Mouse (Mus musculus): ENCODE measurements around the gene Robo1. TPM values are rescaled to one million over a fixed set of nuclear protein-coding genes. Genes with fewer than 3 reads are reported as not detected.

Robo1 gene
- polyA plus RNA-seq, 1 experiment from 2014 or later, result 30.1 TPM

- Histone ChIP-seq H3K36me3 (no peaks in the 10 kb centered on the region; the same call in 1 of the 2 replicates), H3K4me2 (peak overlapping the region; percentile 75), H3K27me3 (replicated peaks) (no peaks in the 10 kb centered on the region), H3K9me3 (replicated peaks) (no peaks in the 10 kb centered on the region), H3K4me3 (peak overlapping the region; percentile 66), H3K9ac (peak overlapping the region; percentile 72), H3K4me1 (replicated peaks) (peaks cover 13% of the 10 kb centered on the region; the same call in 1 of the 2 replicates), H3K27ac (ENCODE audit: poor library complexity, severe bottlenecking) (peak overlapping the region; percentile 85)
- under 1% methylated on average over 26 of the region's 26 CpGs for WGBS
- peak; percentile 79 for ATAC-seq (ENCODE audit: insufficient number of reproducible peaks, low FRiP score)
These were observed 354.8 kb downstream of the Robo1 start for GRCm38 (mm10) chr16:72662837-72663350.

GRCm38 (mm10) chr16:72663351-72664232 lies 355.5 kb downstream of the Robo1 start:
- Histone ChIP-seq H3K4me3 (peak overlapping the region; percentile 66), H3K9me3 (replicated peaks) (no peaks in the 10 kb centered on the region), H3K27me3 (replicated peaks) (no peaks in the 10 kb centered on the region), H3K4me2 (peak overlapping the region; percentile 75), H3K27ac (ENCODE audit: poor library complexity, severe bottlenecking) (peak overlapping the region; percentile 85), H3K9ac (peak overlapping the region; percentile 72), H3K36me3 (no peaks in the 10 kb centered on the region; the same call in 1 of the 2 replicates), H3K4me1 (replicated peaks) (peaks cover 13% of the 10 kb centered on the region; the same call in 1 of the 2 replicates)
- under 1% methylated on average over 55 of the region's 55 CpGs for WGBS
- ATAC-seq (ENCODE audit: insufficient number of reproducible peaks, low FRiP score), result peak; percentile 84

- ATAC-seq (ENCODE audit: insufficient number of reproducible peaks, low FRiP score), result peak; percentile 40; the same call in 1 of the 2 replicates
- WGBS, result under 1% methylated on average over 12 of the region's 12 CpGs
These were observed 356.1 kb downstream of the Robo1 start for GRCm38 (mm10) chr16:72664233-72664613.

GRCm38 (mm10) chr16:72664806-72665205 lies 356.7 kb downstream of the Robo1 start:
- WGBS, result 35% methylated on average over 4 of the region's 4 CpGs

More at GRCm38 (mm10) chr16:72664233-72664613, 356.1 kb downstream of the Robo1 start:
- no peaks in the 10 kb centered on the region; the same call in 1 of the 2 replicates for H3K36me3 ChIP-seq
- H3K9me3 ChIP-seq (replicated peaks), result no peaks in the 10 kb centered on the region
- H3K4me2 ChIP-seq, result peak overlapping the region; percentile 75
- peaks cover 13% of the 10 kb centered on the region; the same call in 1 of the 2 replicates for H3K4me1 ChIP-seq (replicated peaks)
- no peaks in the 10 kb centered on the region for H3K27me3 ChIP-seq (replicated peaks)
- peak overlapping the region; percentile 66 for H3K4me3 ChIP-seq
- peak overlapping the region; percentile 72 for H3K9ac ChIP-seq
- H3K27ac ChIP-seq (ENCODE audit: poor library complexity, severe bottlenecking), result peak overlapping the region; percentile 85; the same call in 1 of the 2 replicates

GRCm38 (mm10) chr16:72665454-72665853 lies 357.3 kb downstream of the Robo1 start:
- no peak for ATAC-seq (ENCODE audit: insufficient number of reproducible peaks, low FRiP score)
- Histone ChIP-seq H3K27me3 (replicated peaks) (no peaks in the 10 kb centered on the region), H3K36me3 (no peaks in the 10 kb centered on the region; the same call in 1 of the 2 replicates), H3K9ac (peak overlapping the region; percentile 41; the same call in 1 of the 2 replicates), H3K4me3 (peak overlapping the region; percentile 40), H3K4me1 (replicated peaks) (peaks cover 20% of the 10 kb centered on the region), H3K27ac (ENCODE audit: poor library complexity, severe bottlenecking) (no peak overlapping the region), H3K4me2 (peak overlapping the region; percentile 62), H3K9me3 (replicated peaks) (no peaks in the 10 kb centered on the region)
- WGBS, result 44% methylated on average over 5 of the region's 5 CpGs

More at GRCm38 (mm10) chr16:72664806-72665205, 356.7 kb downstream of the Robo1 start:
- no peaks in the 10 kb centered on the region; the same call in 1 of the 2 replicates for H3K36me3 ChIP-seq
- peaks cover 13% of the 10 kb centered on the region; the same call in 1 of the 2 replicates for H3K4me1 ChIP-seq (replicated peaks)
- peak overlapping the region; percentile 85; the same call in 1 of the 2 replicates for H3K27ac ChIP-seq (ENCODE audit: poor library complexity, severe bottlenecking)
- no peaks in the 10 kb centered on the region for H3K9me3 ChIP-seq (replicated peaks)
- H3K9ac ChIP-seq, result peak overlapping the region; percentile 72
- no peak for ATAC-seq (ENCODE audit: insufficient number of reproducible peaks, low FRiP score)
- H3K27me3 ChIP-seq (replicated peaks), result no peaks in the 10 kb centered on the region
- H3K4me3 ChIP-seq, result peak overlapping the region; percentile 66
- peak overlapping the region; percentile 75 for H3K4me2 ChIP-seq

GRCm38 (mm10) chr16:72670240-72671038 lies 362.3 kb downstream of the Robo1 start:
- no peaks in the 10 kb centered on the region for H3K27me3 ChIP-seq (replicated peaks)
- 50% methylated on average over 6 of the region's 6 CpGs for WGBS
- peaks cover 19% of the 10 kb centered on the region for H3K4me1 ChIP-seq (replicated peaks)

GRCm38 (mm10) chr16:72677234-72677633 lies 369.1 kb downstream of the Robo1 start:
- H3K4me3 ChIP-seq, result no peak overlapping the region
- peaks cover 7% of the 10 kb centered on the region; the same call in 1 of the 2 replicates for H3K36me3 ChIP-seq
- no peaks in the 10 kb centered on the region for H3K27me3 ChIP-seq (replicated peaks)
- no peak overlapping the region for H3K27ac ChIP-seq (ENCODE audit: poor library complexity, severe bottlenecking)
- H3K4me1 ChIP-seq (replicated peaks), result no peaks in the 10 kb centered on the region; the same call in 1 of the 2 replicates
- no peak overlapping the region for H3K9ac ChIP-seq
- no peaks in the 10 kb centered on the region for H3K9me3 ChIP-seq (replicated peaks)
- WGBS, result 79% methylated on average over 5 of the region's 5 CpGs
- H3K4me2 ChIP-seq, result no peak overlapping the region
- no peak for ATAC-seq (ENCODE audit: insufficient number of reproducible peaks, low FRiP score)

More at GRCm38 (mm10) chr16:72670240-72671038, 362.3 kb downstream of the Robo1 start:
- no peak for ATAC-seq (ENCODE audit: insufficient number of reproducible peaks, low FRiP score)
- no peak overlapping the region for H3K4me2 ChIP-seq
- peaks cover 4% of the 10 kb centered on the region; the same call in 1 of the 2 replicates for H3K36me3 ChIP-seq
- H3K9ac ChIP-seq, result no peak overlapping the region
- no peaks in the 10 kb centered on the region for H3K9me3 ChIP-seq (replicated peaks)
- H3K27ac ChIP-seq (ENCODE audit: poor library complexity, severe bottlenecking), result no peak overlapping the region
- H3K4me3 ChIP-seq, result no peak overlapping the region

GRCm38 (mm10) chr16:72678450-72678849 lies 370.3 kb downstream of the Robo1 start:
- Histone ChIP-seq H3K4me1 (replicated peaks) (no peaks in the 10 kb centered on the region; the same call in 1 of the 2 replicates), H3K36me3 (peaks cover 3% of the 10 kb centered on the region; the same call in 1 of the 2 replicates), H3K4me3 (no peak overlapping the region), H3K27me3 (replicated peaks) (no peaks in the 10 kb centered on the region), H3K9me3 (replicated peaks) (no peaks in the 10 kb centered on the region), H3K27ac (ENCODE audit: poor library complexity, severe bottlenecking) (no peak overlapping the region), H3K9ac (no peak overlapping the region), H3K4me2 (no peak overlapping the region)
- 61% methylated on average over 13 of the region's 13 CpGs for WGBS
- ATAC-seq (ENCODE audit: insufficient number of reproducible peaks, low FRiP score), result no peak

- no peak for ATAC-seq (ENCODE audit: insufficient number of reproducible peaks, low FRiP score)
- Histone ChIP-seq H3K9me3 (replicated peaks) (no peaks in the 10 kb centered on the region), H3K9ac (no peak overlapping the region), H3K4me3 (no peak overlapping the region), H3K27me3 (replicated peaks) (no peaks in the 10 kb centered on the region), H3K36me3 (peaks cover 3% of the 10 kb centered on the region; the same call in 1 of the 2 replicates), H3K4me1 (replicated peaks) (no peaks in the 10 kb centered on the region; the same call in 1 of the 2 replicates), H3K4me2 (no peak overlapping the region), H3K27ac (ENCODE audit: poor library complexity, severe bottlenecking) (no peak overlapping the region)
- WGBS, result 78% methylated on average over 11 of the region's 11 CpGs
These were observed 370.9 kb downstream of the Robo1 start for GRCm38 (mm10) chr16:72678947-72679558.

Measured in heart, embryonic 12.5 days (tissue).